Mouse (Mus musculus) heart, adult 11 months (tissue): ENCODE measurements around the gene Wdr95.

Source experiments
- DNase-seq: peaks from one replicate; pipeline ENCODE4 v3.0.0; 2022

The Wdr95 gene

GRCm38 (mm10) chr5:149527999-149528729 lies at the start of gene Wdr95:
TSS of gene Wdr95 (plus strand) at chr5:149528679.
- no peak for DNase-seq

GRCm38 (mm10) chr5:149481920-149482319 lies 46.6 kb upstream of the Wdr95 start:
- peak; percentile 48 for DNase-seq

- peak; percentile 76 for DNase-seq
Observed at GRCm38 (mm10) chr5:149483321-149484052, 45.0 kb upstream of the Wdr95 start.

GRCm38 (mm10) chr5:149484270-149484669 lies 44.2 kb upstream of the Wdr95 start:
- DNase-seq = peak; percentile 71

- DNase-seq = peak; percentile 48
Observed at GRCm38 (mm10) chr5:149485447-149485846, 43.0 kb upstream of the Wdr95 start.

- DNase-seq = peak; percentile 49
Observed at GRCm38 (mm10) chr5:149488360-149489021, 40.0 kb upstream of the Wdr95 start.

GRCm38 (mm10) chr5:149489136-149489535 lies 39.3 kb upstream of the Wdr95 start:
- DNase-seq = peak; percentile 27

- DNase-seq = peak; percentile 68
Observed at GRCm38 (mm10) chr5:149490275-149490674, 38.2 kb upstream of the Wdr95 start.

GRCm38 (mm10) chr5:149495655-149496054 lies 32.8 kb upstream of the Wdr95 start:
- no peak for DNase-seq

- peak; percentile 81 for DNase-seq
Observed at GRCm38 (mm10) chr5:149496401-149497066, 31.9 kb upstream of the Wdr95 start.

- no peak for DNase-seq
Observed at GRCm38 (mm10) chr5:149499936-149500335, 28.5 kb upstream of the Wdr95 start.

- DNase-seq = no peak
Observed at GRCm38 (mm10) chr5:149503423-149504175, 24.9 kb upstream of the Wdr95 start.

- no peak for DNase-seq
Observed at GRCm38 (mm10) chr5:149504985-149505384, 23.5 kb upstream of the Wdr95 start.

- no peak for DNase-seq
Observed at GRCm38 (mm10) chr5:149506033-149506432, 22.4 kb upstream of the Wdr95 start.

- no peak for DNase-seq
Observed at GRCm38 (mm10) chr5:149508094-149509029, 20.1 kb upstream of the Wdr95 start.

- DNase-seq = no peak
Observed at GRCm38 (mm10) chr5:149510323-149510722, 18.2 kb upstream of the Wdr95 start.

GRCm38 (mm10) chr5:149512695-149513094 lies 15.8 kb upstream of the Wdr95 start:
- DNase-seq = no peak

GRCm38 (mm10) chr5:149513438-149514086 lies 14.9 kb upstream of the Wdr95 start:
- no peak for DNase-seq

- DNase-seq = peak; percentile 94
Observed at GRCm38 (mm10) chr5:149514087-149514671, 14.3 kb upstream of the Wdr95 start.

- DNase-seq = no peak
Observed at GRCm38 (mm10) chr5:149514890-149515289, 13.6 kb upstream of the Wdr95 start.
